Mouse (Mus musculus) liver, embryonic 14.5 days (tissue): ENCODE measurements around the gene Gnb5.

Experiments used
- CTCF ChIP-seq: IDR thresholded peaks from 2 replicates; pipeline ENCODE4 v1.5.1; 2016; ENCODE audit warnings: antibody characterized with exemption, low read depth, control low read depth
- EP300 ChIP-seq: IDR thresholded peaks from 2 replicates; pipeline ENCODE4 v1.6.1; 2016; ENCODE audit warnings: antibody characterized with exemption, low read depth

DNA sequence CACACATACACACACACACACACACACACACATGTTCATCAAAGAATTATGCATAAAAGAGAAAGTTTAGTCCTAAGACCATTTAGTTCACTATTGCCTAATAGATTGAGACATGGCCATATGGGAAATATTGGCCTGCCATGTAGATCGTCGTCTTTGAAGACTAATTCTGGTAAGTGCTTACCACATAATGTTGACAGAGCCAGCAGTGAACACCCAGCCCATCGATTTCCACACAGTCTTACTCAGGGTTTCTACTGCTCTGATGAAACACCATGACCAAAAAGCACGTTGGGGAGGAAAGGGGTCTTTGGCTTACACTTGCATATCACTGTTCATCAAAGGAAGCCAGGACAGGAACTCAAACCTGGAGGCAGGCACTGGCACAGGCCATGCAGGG lies 36.3 kb downstream of the Gnb5 start:
- no peak for TF ChIP-seq EP300
- no peak for TF ChIP-seq CTCF
